Mouse (Mus musculus) heart, postnatal 0 days (tissue): ENCODE results near the gene Maml1.

Source experiments
- CTCF ChIP-seq: IDR thresholded peaks from 2 replicates; pipeline ENCODE4 v1.5.1; 2016; ENCODE audit warnings: antibody characterized with exemption, control low read depth, low read depth
- EP300 ChIP-seq: IDR thresholded peaks from 2 replicates; pipeline ENCODE4 v1.6.1; 2016; ENCODE audit warnings: antibody characterized with exemption, low read depth

DNA sequence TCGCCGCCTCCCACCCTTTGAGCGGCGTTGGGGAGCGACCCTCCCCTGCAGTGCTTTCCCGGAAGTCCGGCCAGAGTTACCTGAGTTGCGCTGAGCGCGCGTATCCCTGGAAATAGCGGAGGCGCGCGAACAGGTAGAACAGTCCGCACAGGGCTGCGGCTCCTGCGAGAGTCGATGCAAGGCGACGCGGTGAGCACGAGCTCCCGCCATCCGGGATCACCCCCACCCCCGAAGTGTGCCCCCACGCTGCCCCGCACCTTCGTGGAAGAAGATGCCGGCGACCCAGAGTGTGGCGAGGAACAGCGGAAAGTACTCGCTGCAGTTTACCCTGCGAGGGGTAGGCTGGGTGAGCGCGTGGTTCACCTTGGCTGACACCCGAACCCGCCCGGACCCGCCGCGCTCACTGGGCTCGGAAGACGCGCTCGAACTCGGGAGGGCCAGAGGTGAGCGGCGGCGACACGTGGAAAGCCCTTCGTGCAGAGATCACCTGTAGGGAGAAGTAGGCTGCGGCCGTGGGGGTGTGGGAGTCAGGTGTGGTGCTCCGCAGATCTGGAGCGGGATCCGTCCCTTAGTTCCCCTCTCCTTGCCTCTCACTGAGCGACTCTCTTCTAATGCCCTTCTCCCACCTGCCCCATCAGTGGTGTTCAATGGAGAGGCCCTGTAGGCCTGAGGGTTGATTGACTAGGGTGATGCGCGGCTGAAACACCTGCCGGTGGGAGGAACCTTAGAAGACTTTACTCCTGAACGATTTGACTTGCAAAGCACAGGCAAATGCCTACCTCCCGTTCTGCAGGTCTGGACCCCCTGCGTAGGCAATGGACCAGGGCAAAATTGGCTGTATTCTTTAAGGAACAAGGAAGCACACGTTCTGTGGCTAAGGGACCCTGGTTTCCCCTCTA, 54.9 kb downstream of the Maml1 start:
- TF ChIP-seq EP300: no peak
- TF ChIP-seq CTCF: no peak
